Mouse (Mus musculus): ENCODE measurements around the gene Zkscan8. TPM values are rescaled to one million over a fixed set of nuclear protein-coding genes. Genes with fewer than 3 reads are reported as not detected.
"Not testable (repeated sequence)": the region's sequence is repeated elsewhere in the genome, so short reads cannot be mapped to it uniquely, and the experiment has no call there.

The Zkscan8 gene
- polyA plus RNA-seq, 1 experiment = not detected

DNA sequence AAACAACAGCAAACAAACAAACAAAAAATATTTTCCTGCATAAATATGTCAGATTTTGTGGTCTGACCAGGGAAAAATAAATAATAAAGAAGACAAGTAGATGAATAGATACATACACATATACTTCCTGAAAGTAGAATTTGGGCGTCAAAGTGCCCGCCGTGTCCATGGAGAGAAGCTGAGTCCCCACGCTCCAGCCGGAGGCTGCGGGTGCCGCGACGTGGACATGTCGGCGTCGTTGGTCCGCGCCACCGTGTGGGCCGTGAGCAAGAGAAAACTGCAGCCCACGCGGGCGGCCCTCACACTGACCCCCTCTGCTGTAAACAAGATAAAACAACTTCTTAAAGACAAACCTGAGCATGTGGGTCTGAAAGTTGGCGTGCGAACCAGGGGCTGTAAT is 35.8 kb downstream of the Zkscan8 start, which contains the start of gene AK157302:
Gene AK157302 (plus strand): TSS at position 144 of the 400 bp plus-strand sequence.
- WGBS = 95% methylated on average over 21 of the region's 21 CpGs
- no peak for TF ChIP-seq CTCF (IDR thresholded peaks at IDR 0.05; ENCODE audit: insufficient read depth, low read depth, low read length)
- TF ChIP-seq POLR2A (IDR thresholded peaks at IDR 0.05; ENCODE audit: insufficient read depth, low read depth, low read length) = no peak
- no peaks in the 10 kb centered on the region for H3K4me1 ChIP-seq (ENCODE audit: control insufficient read depth, insufficient read depth, low read length)
- H3K27ac ChIP-seq (ENCODE audit: insufficient read depth, low read depth, low read length) = no peak within 1 kb of the TSS
- no peak within 1 kb of the TSS for H3K4me3 ChIP-seq (ENCODE audit: insufficient read depth, low read depth, low read length)

DNA sequence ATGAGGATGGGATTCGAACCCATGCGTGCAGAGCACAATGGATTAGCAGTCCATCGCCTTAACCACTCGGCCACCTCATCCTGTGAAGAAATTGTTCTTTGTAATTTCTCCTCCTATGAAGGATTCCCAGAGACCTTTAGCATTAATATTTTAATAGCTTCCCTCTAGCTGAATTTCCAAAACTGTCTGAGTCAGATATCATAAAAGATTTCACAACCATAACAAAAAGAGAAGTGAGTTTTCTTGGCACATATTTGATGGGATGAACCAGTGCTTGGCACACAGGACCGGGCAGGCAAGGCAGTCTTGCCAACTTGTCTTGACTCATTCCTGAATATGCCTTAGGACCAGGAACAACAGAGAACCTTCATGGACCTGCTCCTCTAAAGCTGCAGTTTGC is 38.1 kb downstream of the Zkscan8 start:
- Histone ChIP-seq H3K4me3 (ENCODE audit: insufficient read depth, low read depth, low read length) (no peak overlapping the region), H3K4me1 (ENCODE audit: control insufficient read depth, insufficient read depth, low read length) (no peaks in the 10 kb centered on the region), H3K27ac (ENCODE audit: insufficient read depth, low read depth, low read length) (no peak overlapping the region)
- no peak for TF ChIP-seq POLR2A (IDR thresholded peaks at IDR 0.05; ENCODE audit: insufficient read depth, low read depth, low read length)
- no peak for TF ChIP-seq CTCF (IDR thresholded peaks at IDR 0.05; ENCODE audit: insufficient read depth, low read depth, low read length)
- WGBS = 93% methylated on average over 5 of the region's 5 CpGs

DNA sequence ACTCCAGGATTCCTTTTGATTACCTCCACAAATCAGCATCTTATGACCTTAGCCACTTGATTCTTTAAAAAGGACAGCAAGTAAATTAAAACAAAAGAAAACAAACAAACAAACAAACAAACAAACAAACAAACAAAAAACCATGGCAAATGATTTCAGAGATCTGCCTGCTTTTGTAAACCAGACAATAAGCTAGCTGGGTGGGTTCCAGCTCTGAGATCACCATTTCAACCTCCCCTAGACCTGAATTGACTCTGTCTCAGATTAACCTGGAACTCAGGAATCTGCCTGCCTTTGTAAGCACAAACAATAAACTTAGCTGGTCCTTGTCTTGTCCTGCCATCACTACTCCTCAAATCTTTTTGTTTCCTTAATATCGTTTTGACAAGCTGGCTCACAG is 44.0 kb downstream of the Zkscan8 start:
- Histone ChIP-seq H3K4me1 (ENCODE audit: control insufficient read depth, insufficient read depth, low read length) (no peaks in the 10 kb centered on the region), H3K27ac (ENCODE audit: insufficient read depth, low read depth, low read length) (no peak overlapping the region), H3K4me3 (ENCODE audit: insufficient read depth, low read depth, low read length) (no peak overlapping the region)
- TF ChIP-seq CTCF (IDR thresholded peaks at IDR 0.05; ENCODE audit: insufficient read depth, low read depth, low read length) = no peak
- TF ChIP-seq POLR2A (IDR thresholded peaks at IDR 0.05; ENCODE audit: insufficient read depth, low read depth, low read length) = no peak
- 97% methylated on average over 1 of the region's 1 CpGs for WGBS

DNA sequence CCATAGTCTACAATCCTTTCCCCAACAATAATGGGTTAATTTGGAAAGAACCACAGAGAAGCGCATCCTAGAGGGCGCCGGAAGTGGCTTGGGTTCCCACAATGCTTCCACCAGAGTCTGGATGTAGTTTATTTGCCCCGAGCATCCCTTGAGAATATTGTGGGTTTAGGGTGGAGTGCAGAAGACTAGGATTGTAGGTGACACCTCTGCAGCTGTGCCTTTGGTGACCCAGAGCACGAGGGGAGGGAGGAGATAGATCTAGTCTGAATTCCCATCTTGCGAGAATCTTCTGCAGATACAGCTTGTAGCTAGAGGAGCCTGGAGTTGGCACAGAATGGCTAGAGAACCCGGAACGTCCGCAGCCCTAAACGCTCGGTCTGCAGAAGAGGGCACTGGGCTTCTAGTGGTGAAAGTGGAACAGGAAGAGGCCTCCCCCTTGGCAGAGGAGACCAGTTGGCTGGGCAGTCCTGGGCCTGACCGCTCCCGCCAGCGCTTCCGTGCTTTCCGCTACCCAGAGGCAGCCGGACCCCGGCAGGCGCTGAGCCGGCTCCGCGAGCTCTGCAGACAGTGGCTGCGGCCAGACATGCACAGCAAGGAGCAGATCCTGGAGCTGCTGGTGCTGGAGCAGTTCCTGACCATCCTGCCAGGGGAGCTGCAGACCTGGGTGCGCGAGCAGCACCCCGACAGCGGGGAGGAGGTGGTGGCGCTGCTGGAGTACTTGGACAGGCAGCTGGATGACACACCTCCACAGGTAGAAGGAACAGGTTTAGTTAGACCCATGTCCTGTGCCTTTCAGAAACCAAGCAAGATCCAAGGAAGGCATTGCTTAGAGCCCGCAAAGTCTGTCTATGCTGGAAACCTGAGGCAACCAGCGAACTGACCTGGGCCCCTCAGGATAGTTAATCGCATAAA is 51.9 kb downstream of the Zkscan8 start, which contains the start of the genes Zkscan4 and Gm10065:
Gene Zkscan4 (plus strand): TSS at position 149 of the 912 bp plus-strand sequence.
Gene Gm10065 (minus strand): TSS at position 683 of the 912 bp plus-strand sequence.
- H3K4me3 ChIP-seq (ENCODE audit: insufficient read depth, low read depth, low read length) = peak within 1 kb of the TSS; percentile 80
- not testable (repeated sequence) for H3K4me1 ChIP-seq (ENCODE audit: control insufficient read depth, insufficient read depth, low read length)
- H3K27ac ChIP-seq (ENCODE audit: insufficient read depth, low read depth, low read length) = peak within 1 kb of the TSS; percentile 71
- WGBS = 1% methylated on average over 31 of the region's 31 CpGs

DNA sequence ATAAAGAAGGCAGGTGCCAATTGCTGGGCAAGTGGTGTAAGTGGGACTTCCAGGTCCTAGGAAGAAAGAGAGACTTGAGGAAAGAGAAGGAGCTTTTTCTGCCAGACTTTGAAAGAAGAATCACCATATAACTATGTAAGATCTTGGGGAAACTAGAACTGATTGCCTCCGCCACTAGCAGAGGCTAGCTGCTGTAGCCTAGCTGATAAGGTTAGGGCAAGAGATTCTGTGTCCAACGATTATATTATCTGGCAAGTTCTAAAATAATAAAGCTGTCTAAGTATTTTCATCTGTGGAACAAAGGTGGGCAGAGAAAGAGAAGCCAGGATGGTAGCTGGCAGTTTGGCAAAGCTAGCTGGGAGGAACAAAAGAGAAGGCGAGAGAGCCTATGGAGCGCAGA is 58.5 kb downstream of the Zkscan8 start:
- H3K4me3 ChIP-seq (ENCODE audit: insufficient read depth, low read depth, low read length) = no peak overlapping the region
- no peak for TF ChIP-seq CTCF (IDR thresholded peaks at IDR 0.05; ENCODE audit: insufficient read depth, low read depth, low read length)
- no peak for TF ChIP-seq POLR2A (IDR thresholded peaks at IDR 0.05; ENCODE audit: insufficient read depth, low read depth, low read length)
- H3K4me1 ChIP-seq (ENCODE audit: control insufficient read depth, insufficient read depth, low read length) = 0 out of 2 replicates have a peak, but pooled peaks cover 4% of the 10 kb centered on the region
- H3K27ac ChIP-seq (ENCODE audit: insufficient read depth, low read depth, low read length) = no peak overlapping the region
- 30% methylated on average over 4 of the region's 4 CpGs for WGBS

DNA sequence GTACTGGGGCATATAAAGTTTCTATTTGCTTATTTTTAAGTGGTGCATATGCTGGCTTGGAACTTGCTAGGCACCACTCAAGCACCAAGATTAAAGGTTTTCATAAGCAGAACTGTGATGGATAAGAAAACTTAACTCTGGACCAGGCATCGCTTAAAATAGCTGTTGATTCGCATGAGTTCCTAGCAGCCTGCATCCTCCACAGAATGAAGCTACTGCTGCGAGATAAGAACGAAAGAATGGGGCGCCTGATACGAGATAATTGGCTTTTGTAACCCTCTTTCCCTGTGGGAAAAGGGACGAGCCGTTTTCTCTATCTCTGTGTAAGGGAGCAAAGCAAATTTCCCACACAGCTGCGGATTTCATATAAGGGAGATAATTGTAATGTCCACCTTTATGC is 61.8 kb downstream of the Zkscan8 start:
- H3K4me3 ChIP-seq (ENCODE audit: insufficient read depth, low read depth, low read length) = no peak overlapping the region
- H3K27ac ChIP-seq (ENCODE audit: insufficient read depth, low read depth, low read length) = no peak overlapping the region
- 0 out of 2 replicates have a peak, but pooled peaks cover 4% of the 10 kb centered on the region for H3K4me1 ChIP-seq (ENCODE audit: control insufficient read depth, insufficient read depth, low read length)
- TF ChIP-seq POLR2A (IDR thresholded peaks at IDR 0.05; ENCODE audit: insufficient read depth, low read depth, low read length) (no peak), CTCF (IDR thresholded peaks at IDR 0.05; ENCODE audit: insufficient read depth, low read depth, low read length) (no peak)
- 14% methylated on average over 9 of the region's 9 CpGs for WGBS

DNA sequence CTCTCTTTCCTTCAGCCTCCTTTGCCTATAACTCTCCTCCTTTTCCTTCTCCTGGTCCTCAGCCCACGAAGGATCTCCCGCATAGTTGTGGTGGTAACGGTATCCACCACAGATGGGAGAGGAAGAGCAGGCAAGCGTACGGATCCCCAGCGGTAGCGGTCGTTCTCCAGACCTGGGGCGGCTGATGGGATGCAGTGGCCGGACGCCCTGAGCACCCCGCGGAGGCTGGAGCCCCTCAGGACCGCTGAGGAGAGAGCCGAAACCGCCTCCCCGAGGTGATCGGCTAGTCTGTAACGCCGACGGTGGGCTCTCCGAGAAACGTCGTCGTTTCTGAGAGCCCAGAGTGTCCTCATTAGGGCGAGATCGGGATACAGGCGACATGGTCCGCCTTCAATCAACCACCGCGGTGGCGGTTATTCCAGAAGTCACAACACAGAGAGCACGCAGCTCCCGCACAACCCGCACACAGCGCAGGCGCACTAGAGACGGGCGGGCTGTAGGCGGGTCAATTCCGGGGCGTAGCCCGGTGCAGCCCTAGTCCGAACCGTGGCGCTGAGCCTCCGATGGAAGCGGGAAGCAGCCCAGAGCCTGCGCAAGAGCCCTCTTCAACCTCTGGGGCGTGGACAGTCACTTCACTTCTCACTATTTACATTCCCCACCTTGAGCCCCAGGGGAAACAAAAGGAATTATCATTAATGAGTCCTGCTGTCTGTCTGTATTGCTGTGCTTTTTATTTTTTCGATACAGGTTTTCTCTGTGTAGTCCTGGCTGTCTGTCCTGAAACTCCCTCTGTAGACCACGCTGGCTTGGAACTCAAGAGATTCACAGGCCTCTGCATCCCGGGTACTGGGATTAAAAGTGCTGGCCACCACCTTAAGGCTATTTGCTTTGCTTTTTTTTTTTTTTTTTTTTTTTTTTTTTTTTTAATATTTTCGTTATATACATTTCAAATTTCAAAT is 62.6 kb downstream of the Zkscan8 start, which contains the start of gene Nkapl:
Gene Nkapl (minus strand): TSS at position 449 of the 959 bp plus-strand sequence.
- H3K27ac ChIP-seq (ENCODE audit: insufficient read depth, low read depth, low read length) = no peak within 1 kb of the TSS
- TF ChIP-seq CTCF (IDR thresholded peaks at IDR 0.05; ENCODE audit: insufficient read depth, low read depth, low read length) (no peak), POLR2A (IDR thresholded peaks at IDR 0.05; ENCODE audit: insufficient read depth, low read depth, low read length) (peak; percentile 58)
- WGBS = under 1% methylated on average over 54 of the region's 54 CpGs
- 0 out of 2 replicates have a peak, but pooled peaks cover 4% of the 10 kb centered on the region for H3K4me1 ChIP-seq (ENCODE audit: control insufficient read depth, insufficient read depth, low read length)
- peak within 1 kb of the TSS; percentile 68 for H3K4me3 ChIP-seq (ENCODE audit: insufficient read depth, low read depth, low read length)

DNA sequence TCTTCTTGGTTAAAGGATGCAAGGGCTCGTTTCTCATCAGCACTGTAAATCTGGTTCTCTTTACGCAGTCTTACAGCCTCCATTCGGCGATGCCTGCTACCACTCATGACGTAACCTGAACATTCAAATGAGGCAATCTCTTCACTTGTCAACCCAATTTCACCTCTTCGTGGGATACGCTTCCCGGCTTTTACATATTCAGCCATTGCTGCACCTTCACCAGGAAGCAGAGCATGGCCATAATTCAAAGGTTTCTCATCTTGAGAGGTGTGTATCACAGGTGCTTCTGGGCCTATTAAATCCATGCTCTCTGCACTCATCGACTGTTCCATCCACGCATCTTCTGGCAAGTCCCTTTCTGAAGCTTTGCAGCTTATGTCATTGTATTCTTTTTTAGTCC is 63.6 kb downstream of the Zkscan8 start:
- H3K4me3 ChIP-seq (ENCODE audit: insufficient read depth, low read depth, low read length) = no peak overlapping the region
- 0 out of 2 replicates have a peak, but pooled peaks cover 4% of the 10 kb centered on the region for H3K4me1 ChIP-seq (ENCODE audit: control insufficient read depth, insufficient read depth, low read length)
- WGBS = 87% methylated on average over 10 of the region's 10 CpGs
- no peak overlapping the region for H3K27ac ChIP-seq (ENCODE audit: insufficient read depth, low read depth, low read length)
- TF ChIP-seq POLR2A (IDR thresholded peaks at IDR 0.05; ENCODE audit: insufficient read depth, low read depth, low read length) (no peak), CTCF (IDR thresholded peaks at IDR 0.05; ENCODE audit: insufficient read depth, low read depth, low read length) (no peak)

Other genes starting within 250 kb of the Zkscan8 start
- gene Gpx5, start 238.4 kb downstream of the Zkscan8 start, polyA plus RNA-seq (2012; ENCODE audit: insufficient read depth, insufficient read length, low replicate concordance, missing spikeins) = not detected in 2 replicates
- gene Gpx6, start 219.0 kb downstream of the Zkscan8 start, polyA plus RNA-seq (2012; ENCODE audit: insufficient read depth, insufficient read length, low replicate concordance, missing spikeins) = not detected in 2 replicates
- not detected in 2 replicates for gene Olfr1367, start 184.2 kb downstream of the Zkscan8 start, polyA plus RNA-seq (2012; ENCODE audit: insufficient read depth, insufficient read length, low replicate concordance, missing spikeins)
- gene Zscan12, start 168.3 kb downstream of the Zkscan8 start, polyA plus RNA-seq (2012; ENCODE audit: insufficient read depth, insufficient read length, low replicate concordance, missing spikeins) = not detected in 2 replicates
- 126 TPM in 1 of 2 replicates, not detected in the other for gene Zkscan3, start 128.4 kb downstream of the Zkscan8 start, polyA plus RNA-seq (2012; ENCODE audit: insufficient read depth, insufficient read length, low replicate concordance, missing spikeins)
- not detected in 2 replicates for gene Pgbd1, start 90.1 kb downstream of the Zkscan8 start, polyA plus RNA-seq (2012; ENCODE audit: insufficient read depth, insufficient read length, low replicate concordance, missing spikeins)
- gene Zscan26, start 77.4 kb downstream of the Zkscan8 start, polyA plus RNA-seq (2012; ENCODE audit: insufficient read depth, insufficient read length, low replicate concordance, missing spikeins) = not detected in 2 replicates
- gene Nkapl, start 62.6 kb downstream of the Zkscan8 start, polyA plus RNA-seq (2012; ENCODE audit: insufficient read depth, insufficient read length, low replicate concordance, missing spikeins) = not detected in 2 replicates
- gene Zkscan4, start 52.2 kb downstream of the Zkscan8 start, polyA plus RNA-seq (2012; ENCODE audit: insufficient read depth, insufficient read length, low replicate concordance, missing spikeins) = not detected in 2 replicates
- not detected in 2 replicates for gene Gm10065, start 51.7 kb downstream of the Zkscan8 start, polyA plus RNA-seq (2012; ENCODE audit: insufficient read depth, insufficient read length, low replicate concordance, missing spikeins)
- gene AK157302, start 35.9 kb downstream of the Zkscan8 start, polyA plus RNA-seq (2012; ENCODE audit: insufficient read depth, insufficient read length, low replicate concordance, missing spikeins) = not detected in 2 replicates
- gene Gm11273, start 29.7 kb downstream of the Zkscan8 start, polyA plus RNA-seq (2012; ENCODE audit: insufficient read depth, insufficient read length, low replicate concordance, missing spikeins) = not detected in 2 replicates
- not detected in 2 replicates for gene Olfr1366, start 11.7 kb upstream of the Zkscan8 start, polyA plus RNA-seq (2012; ENCODE audit: insufficient read depth, insufficient read length, low replicate concordance, missing spikeins)
- gene Olfr1535, start 28.8 kb upstream of the Zkscan8 start, polyA plus RNA-seq (2012; ENCODE audit: insufficient read depth, insufficient read length, low replicate concordance, missing spikeins) = not detected in 2 replicates
- not detected in 2 replicates for gene Olfr1364, start 50.6 kb upstream of the Zkscan8 start, polyA plus RNA-seq (2012; ENCODE audit: insufficient read depth, insufficient read length, low replicate concordance, missing spikeins)
- not detected in 2 replicates for gene Olfr1362, start 82.9 kb upstream of the Zkscan8 start, polyA plus RNA-seq (2012; ENCODE audit: insufficient read depth, insufficient read length, low replicate concordance, missing spikeins)
- not detected in 2 replicates for gene Olfr11, start 111.4 kb upstream of the Zkscan8 start, polyA plus RNA-seq (2012; ENCODE audit: insufficient read depth, insufficient read length, low replicate concordance, missing spikeins)
- not detected in 2 replicates for gene Olfr1361, start 132.3 kb upstream of the Zkscan8 start, polyA plus RNA-seq (2012; ENCODE audit: insufficient read depth, insufficient read length, low replicate concordance, missing spikeins)
- not detected in 2 replicates for gene Olfr1360, start 146.3 kb upstream of the Zkscan8 start, polyA plus RNA-seq (2012; ENCODE audit: insufficient read depth, insufficient read length, low replicate concordance, missing spikeins)
- gene Olfr1359, start 167.0 kb upstream of the Zkscan8 start, polyA plus RNA-seq (2012; ENCODE audit: insufficient read depth, insufficient read length, low replicate concordance, missing spikeins) = not detected in 2 replicates
- not detected in 2 replicates for gene Hist1h2bl, start 185.0 kb upstream of the Zkscan8 start, polyA plus RNA-seq (2012; ENCODE audit: insufficient read depth, insufficient read length, low replicate concordance, missing spikeins)
- gene Hist1h2ai, start 185.3 kb upstream of the Zkscan8 start, polyA plus RNA-seq (2012; ENCODE audit: insufficient read depth, insufficient read length, low replicate concordance, missing spikeins) = not detected in 2 replicates
- gene Hist1h3h, start 186.5 kb upstream of the Zkscan8 start, polyA plus RNA-seq (2012; ENCODE audit: insufficient read depth, insufficient read length, low replicate concordance, missing spikeins) = not detected in 2 replicates
- not detected in 2 replicates for gene Hist1h2bm, start 190.9 kb upstream of the Zkscan8 start, polyA plus RNA-seq (2012; ENCODE audit: insufficient read depth, insufficient read length, low replicate concordance, missing spikeins)
- gene Hist1h4j, start 203.9 kb upstream of the Zkscan8 start, polyA plus RNA-seq (2012; ENCODE audit: insufficient read depth, insufficient read length, low replicate concordance, missing spikeins) = not detected in 2 replicates
- gene Hist1h4k, start 219.4 kb upstream of the Zkscan8 start, polyA plus RNA-seq (2012; ENCODE audit: insufficient read depth, insufficient read length, low replicate concordance, missing spikeins) = not detected in 2 replicates
- not detected in 2 replicates for gene Hist1h2ak, start 222.7 kb upstream of the Zkscan8 start, polyA plus RNA-seq (2012; ENCODE audit: insufficient read depth, insufficient read length, low replicate concordance, missing spikeins)
- gene Hist1h2bn, start 223.0 kb upstream of the Zkscan8 start, polyA plus RNA-seq (2012; ENCODE audit: insufficient read depth, insufficient read length, low replicate concordance, missing spikeins) = not detected in 2 replicates
- not detected in 2 replicates for gene Hist1h1b, start 249.5 kb upstream of the Zkscan8 start, polyA plus RNA-seq (2012; ENCODE audit: insufficient read depth, insufficient read length, low replicate concordance, missing spikeins)

Data from olfactory bulb, adult 2 months (tissue).